Mouse (Mus musculus) embryonic fibroblast, embryonic 13.5 days (primary cell): ENCODE measurements around the gene Samd4b.

Source experiments
- CTCF ChIP-seq: IDR thresholded peaks from 2 replicates; pipeline ENCODE4 v1.5.1; 2011; ENCODE audit warnings: mild to moderate bottlenecking, control low read depth, low read length, moderate library complexity, borderline replicate concordance; ENCODE audit not compliant: insufficient read depth
- POLR2A ChIP-seq: IDR thresholded peaks from 2 replicates; pipeline ENCODE4 v1.6.1; 2011; ENCODE audit warnings: low read depth, mild to moderate bottlenecking, control low read depth, low read length, moderate library complexity

DNA sequence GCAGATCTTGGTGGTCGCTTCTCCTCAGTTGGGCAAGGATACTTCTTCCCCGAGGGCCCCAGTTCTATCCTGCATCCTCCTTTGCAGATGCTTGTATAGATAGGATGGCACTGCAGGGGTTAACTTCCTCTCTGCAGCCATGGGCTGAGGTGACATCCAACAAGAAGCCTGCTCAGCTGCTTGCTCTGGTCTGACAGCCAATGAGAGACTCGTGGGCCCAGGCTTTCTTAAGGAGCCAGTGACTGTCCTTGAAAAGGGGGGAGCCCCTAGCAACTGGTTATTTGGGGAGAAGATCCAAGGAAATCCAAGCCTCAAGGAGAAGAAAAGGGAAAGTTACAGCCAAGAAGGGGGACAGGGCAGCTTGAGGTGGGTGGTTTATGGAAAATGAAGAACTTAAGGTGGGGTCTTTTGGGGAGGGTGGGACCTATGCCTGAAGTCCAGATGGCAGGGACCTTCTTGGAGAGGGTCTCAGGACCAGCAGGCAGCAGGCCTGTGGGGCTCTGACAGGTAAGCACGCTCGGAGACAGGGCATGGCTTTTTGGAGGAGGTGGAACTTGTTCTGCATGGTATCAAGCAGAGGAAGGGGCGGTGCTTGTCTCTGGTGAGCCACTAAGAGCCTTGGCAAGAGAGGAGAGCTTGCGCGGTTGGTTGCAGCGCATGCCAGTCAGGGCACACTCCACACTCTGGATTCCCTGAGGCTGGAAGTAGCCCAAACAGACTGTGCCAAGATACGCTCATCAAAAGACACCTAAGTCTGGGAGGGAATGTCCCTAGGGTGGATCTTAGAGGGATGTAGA lies 133.3 kb downstream of the Samd4b start:
- TF ChIP-seq POLR2A (no peak), CTCF (no peak)
